Mouse (Mus musculus): ENCODE measurements around the gene Cyth2.

The Cyth2 gene

DNA sequence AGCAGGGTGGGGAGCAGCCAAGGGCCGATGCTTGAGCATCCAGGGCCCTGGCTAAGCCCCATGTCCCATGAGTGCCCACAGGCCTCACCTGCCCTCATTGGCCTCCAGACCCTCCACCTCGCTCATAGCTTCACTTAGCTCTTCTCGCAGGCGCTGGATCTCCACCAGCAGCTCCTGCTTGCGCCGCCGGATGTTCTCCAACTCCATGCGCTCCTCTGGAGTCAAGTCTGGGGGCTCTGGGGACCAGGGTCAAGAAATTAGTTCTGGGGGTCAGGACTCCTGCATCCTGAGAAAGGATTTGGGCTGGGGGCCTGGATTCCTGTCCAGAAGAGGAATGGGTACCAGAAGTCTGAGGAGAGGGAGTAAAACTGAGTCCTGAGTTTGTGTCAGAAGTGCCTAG is 1.5 kb downstream of the Cyth2 start:
- DNase-seq (ENCODE audit: low spot score): no peak

DNA sequence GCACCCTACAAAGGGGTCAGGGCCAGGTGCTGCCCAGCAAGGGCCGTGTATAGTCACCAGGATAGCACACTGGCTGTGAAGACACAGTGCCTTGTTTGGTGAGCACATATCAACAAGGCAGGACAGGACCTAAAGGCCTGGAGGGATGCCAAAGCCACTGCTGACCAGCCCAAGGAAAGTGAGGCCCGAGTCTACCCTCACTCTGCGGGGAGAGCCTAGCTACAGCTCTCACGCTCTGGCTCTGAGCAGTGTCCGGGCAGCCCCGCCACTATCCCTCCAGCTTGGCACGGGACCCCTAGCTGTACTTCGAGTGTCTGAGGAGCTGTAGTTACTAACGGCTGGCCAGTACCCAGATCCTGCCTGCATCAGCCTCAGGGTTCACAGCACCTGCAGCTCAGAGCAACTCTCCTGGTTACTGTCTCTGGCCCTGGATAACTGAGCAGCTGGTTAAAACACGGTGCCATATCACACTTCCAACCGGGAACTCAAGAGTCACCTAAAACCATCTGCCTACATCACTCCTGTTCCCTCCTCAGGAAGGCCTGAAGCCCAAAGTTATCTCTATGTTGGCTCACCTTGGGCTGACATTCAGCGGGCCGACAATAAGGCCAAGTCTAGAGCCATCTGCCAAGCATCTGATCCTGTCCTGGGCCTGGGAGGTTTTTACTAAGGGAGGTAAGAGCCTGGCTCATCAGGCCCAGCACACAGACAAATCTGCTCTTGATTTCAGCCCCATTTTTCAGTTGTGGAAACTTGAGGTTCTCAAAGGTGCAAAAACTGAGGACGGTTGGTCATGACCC is 4.9 kb downstream of the Cyth2 start:
- no peak for DNase-seq (ENCODE audit: low spot score)

DNA sequence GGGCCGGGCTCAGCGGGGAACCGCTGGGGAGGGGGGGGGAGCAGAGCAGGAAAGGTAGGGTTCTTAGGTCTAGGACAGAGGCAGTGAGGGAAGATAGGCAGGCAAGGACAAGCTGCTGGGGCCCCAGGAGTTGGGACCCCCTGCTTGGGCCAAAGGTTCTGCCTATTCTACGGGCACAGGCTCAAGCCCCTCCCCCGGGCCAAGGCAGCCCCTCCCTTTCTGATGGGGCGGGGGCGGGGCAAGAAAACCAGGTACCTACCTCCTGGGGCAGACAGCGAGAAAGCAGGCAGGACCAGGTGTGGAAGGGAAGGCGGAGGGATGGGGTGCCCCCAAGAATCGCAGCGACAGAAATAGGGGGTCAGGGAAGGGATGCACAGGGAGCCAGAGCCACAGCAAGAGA is 5.9 kb downstream of the Cyth2 start:
- no peak for DNase-seq (ENCODE audit: low spot score)

DNA sequence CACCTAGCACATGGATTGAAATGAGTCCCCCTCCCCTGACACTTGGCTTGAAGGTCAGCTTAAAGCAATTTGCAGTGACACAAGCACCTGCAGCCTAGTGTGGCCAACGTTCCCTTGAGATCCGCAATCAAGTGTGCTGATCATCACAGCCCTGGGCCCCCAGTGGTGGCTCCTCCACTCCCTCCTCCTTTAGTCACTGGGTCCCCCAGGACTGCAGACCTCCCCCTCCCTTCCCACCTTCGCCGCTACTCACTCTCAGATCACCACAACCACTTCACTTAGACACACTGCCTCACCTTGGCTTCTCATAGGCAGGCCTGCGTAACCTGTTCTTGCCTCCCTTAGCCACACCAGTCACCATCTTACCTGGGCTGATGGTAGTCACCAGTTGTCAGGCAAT is 8.4 kb downstream of the Cyth2 start:
- DNase-seq (ENCODE audit: low spot score): no peak

DNA sequence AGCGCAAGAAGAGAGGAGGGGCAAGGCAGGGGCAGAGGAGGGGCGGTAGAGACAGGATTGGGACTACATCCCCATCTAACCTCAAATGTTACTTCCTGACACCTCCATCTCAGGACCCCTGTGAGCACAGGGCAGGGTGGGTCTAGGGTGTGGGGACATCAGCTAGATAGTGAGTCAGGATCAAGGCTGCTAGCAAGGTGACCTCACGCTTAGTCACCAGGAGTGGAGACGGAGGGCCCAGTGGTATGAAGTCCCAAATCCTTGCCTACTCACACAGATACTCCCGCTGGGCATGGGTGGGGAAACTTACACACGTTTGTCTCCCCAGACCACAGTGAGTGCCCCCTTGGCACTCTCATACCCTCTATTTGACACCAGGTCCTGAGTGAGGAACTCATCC is 11.8 kb downstream of the Cyth2 start:
- no peak for DNase-seq (ENCODE audit: low spot score)

DNA sequence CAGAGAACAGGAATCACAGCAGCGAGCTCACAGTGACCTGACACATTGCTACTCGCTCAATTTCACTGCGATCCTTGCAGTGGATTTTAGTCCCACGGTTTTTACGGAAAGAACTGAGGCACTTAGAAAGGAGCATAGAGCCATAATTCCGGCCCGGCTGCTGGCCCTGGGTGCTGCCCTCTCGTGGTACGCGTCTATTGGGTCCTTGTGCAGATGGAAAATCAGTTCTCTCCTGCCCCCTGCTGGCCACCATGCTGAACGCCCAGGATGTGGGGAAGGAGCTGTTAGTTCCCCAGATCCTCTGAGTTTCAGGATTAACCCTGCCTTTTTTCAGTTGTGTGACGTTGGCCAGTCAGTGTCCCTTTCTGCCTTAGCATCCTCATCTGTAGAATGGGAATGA is 13.0 kb downstream of the Cyth2 start:
- DNase-seq (ENCODE audit: low spot score): peak; percentile 83

DNA sequence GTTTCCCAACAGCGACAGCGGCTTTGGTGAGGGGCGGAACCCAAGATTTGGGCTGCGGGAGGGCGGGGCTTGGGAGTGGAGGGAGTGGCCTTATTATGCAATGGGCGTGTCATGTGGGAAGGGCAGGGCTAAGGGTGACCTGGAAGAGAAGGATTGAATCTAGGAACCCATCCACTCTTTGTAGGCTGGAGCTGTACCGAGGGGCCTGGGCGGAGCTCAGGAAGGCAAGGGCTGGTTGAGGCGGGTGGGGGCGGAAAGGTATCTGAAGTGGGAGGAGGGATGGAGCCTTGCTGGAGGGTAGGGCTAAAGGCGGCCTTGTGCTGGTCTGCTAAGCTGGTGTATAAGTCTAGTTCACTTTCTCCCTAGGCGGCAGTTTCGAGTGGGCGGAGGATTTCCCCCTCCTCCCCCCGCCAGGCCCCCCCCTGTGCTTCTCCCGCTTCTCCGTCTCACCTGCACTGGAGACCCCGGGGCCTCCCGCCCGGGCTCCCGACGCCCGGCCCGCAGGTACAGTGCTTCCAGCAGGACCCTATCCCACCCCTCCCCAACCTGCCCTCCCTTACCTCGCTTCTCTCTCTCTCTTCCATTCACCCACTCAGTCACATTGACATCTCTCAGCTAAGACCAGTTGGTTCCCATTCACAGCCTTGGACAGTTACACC is 13.7 kb downstream of the Cyth2 start:
- DNase-seq (ENCODE audit: low spot score): peak; percentile 48

DNA sequence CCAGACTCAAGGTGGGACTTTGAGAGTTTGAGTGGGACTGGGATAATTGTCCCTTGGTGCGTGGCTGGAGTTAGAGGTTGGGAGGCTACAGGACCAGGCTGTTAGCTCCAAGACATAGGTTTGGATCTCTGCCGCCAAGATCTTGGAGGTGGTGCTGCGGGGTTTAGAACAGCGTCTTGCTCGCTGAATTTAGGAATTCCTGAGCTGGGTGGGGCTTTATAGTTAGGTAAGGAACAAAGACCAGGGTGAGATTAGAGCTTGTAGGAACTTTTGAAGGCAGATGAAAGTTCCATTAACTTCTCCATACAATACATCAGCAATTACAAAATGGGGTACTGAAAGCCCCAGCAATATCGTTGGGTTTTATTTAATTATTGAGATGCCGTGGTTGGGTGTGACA is 14.4 kb downstream of the Cyth2 start:
- no peak for DNase-seq (ENCODE audit: low spot score)

DNA sequence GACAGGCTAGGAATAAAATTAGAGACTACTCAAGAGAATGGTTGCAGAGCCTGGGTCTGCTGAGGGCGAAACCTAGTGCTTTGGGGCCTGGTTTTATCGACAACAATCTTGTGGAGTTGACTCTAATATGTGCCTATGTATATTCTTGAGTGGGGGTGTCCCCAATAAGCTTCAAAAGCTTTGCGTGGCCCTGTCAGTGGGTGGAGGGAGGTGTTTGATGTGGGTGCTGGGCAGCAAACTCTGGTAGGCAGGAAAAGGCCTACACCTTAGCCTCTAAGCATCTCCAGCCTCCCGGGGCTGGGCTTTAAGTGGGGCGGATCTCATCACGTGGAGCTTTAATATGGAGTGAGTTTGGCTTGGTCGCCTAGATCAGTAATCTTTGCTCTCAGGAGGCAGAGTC is 15.4 kb downstream of the Cyth2 start:
- DNase-seq (ENCODE audit: low spot score): no peak

DNA sequence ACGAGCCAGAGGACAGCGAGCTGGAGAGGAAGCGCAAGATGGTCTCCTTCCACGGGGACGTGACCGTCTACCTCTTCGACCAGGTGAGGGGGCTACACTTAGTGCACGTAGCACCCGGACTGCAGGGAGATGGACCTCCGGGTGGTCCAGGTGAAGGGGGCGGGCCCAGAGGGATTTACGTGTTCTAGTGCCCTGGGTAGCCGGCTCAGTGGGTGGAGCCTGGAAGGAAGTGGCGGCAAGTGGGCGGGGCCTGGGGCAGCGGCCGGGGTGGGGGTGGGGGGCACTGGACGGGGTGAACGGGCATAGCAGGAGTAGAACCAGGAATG is 15.9 kb downstream of the Cyth2 start:
- peak; percentile 56 for DNase-seq (ENCODE audit: low spot score)

DNA sequence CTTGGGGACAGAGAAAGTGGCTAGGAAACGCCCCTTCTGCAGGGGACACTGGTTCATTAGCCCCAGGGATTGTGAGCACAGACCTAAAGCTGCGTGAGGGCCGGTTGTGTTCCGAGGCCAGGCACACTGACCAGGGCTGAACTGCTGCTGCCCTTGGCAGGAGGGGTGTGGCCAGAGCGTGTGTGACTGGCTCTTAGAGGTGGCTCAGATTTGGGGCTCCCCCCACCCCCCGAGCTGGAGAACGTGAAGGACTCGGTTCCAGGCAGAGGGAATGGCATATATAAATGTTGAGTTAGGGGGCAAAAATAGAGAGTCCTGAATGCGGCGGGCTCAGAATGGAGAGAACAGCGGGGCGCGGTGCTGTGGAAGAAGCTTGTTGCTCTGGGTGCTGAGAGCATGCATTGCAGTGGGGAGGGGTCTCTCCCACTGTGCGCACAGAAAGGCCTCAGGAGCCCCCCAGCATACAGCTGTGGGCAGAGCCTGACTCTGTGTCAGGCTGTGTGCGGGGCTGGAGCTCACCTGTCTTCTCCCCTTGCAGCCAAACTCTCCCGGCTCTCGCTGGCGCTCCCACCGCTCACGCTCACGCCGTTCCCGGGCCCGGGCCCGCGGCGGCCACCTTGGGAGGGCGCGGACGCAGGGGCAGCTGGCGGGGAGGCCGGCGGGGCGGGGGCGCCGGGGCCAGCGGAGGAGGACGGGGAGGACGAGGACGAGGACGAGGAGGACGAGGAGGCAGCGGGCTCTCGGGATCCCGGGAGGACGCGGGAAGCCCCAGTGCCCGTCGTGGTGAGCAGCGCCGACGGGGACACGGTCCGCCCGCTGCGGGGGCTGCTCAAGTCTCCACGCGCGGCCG is 16.5 kb downstream of the Cyth2 start:
- no peak for DNase-seq (ENCODE audit: low spot score)

DNA sequence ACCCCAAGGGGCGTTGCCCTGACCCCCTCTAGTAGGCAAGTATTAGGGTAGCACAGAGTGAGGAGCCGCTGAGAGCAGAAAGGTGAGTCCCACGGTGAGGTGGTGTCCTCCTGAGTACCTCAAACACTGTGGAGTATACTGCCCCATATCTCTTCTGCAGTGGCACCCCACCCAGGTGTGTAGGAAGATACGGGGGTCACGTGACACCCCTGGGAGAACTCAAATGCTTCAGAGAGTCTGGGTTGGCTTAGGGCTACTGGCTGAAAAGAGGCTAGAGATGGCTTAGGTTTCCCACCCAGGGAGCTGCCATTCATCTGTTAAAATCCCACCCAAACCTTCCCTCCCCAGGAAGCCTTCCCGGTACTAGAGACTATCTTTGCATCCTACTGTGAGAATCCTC is 17.4 kb downstream of the Cyth2 start:
- DNase-seq (ENCODE audit: low spot score): no peak

DNA sequence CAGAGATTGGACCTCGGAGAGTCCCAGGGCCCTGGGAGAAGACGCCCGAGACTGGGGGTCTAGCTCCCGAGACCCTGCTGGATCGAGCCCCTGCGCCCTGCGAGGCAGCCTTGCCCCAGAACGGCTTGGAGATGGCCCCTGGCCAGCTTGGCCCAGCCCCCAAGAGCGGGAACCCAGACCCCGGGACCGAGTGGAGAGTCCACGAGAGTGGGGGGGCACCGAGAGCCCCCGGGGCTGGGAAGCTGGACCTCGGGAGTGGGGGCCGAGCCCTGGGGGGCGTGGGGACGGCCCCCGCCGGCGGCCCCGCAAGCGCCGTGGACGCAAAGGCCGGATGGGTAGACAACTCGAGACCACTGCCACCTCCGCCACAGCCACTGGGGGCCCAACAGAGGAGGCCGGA is 19.4 kb downstream of the Cyth2 start:
- no peak for DNase-seq (ENCODE audit: low spot score)

DNA sequence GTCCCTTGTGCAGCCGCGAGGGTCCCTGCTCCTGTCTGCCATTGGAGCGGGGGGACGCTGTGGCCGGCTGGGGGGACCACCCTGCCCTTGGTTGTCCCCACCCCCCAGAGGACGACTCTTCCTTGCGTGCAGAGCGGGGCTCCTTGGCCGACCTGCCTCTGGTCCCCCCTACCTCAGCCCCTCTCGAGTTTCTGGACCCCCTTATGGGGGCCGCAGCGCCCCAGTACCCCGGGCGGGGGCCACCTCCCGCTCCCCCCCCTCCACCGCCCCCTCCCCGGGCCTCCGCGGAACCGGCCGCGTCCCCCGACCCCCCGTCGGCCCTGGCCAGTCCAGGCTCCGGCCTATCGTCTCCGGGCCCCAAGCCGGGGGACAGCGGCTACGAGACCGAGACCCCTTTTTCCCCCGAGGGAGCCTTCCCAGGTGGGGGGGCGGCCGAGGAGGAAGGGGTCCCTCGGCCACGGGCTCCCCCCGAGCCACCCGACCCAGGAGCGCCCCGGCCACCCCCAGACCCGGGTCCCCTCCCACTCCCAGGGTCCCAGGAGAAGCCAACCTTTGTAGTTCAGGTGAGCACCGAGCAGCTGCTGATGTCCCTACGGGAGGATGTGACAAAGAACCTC is 20.3 kb downstream of the Cyth2 start:
- no peak for DNase-seq (ENCODE audit: low spot score)

DNA sequence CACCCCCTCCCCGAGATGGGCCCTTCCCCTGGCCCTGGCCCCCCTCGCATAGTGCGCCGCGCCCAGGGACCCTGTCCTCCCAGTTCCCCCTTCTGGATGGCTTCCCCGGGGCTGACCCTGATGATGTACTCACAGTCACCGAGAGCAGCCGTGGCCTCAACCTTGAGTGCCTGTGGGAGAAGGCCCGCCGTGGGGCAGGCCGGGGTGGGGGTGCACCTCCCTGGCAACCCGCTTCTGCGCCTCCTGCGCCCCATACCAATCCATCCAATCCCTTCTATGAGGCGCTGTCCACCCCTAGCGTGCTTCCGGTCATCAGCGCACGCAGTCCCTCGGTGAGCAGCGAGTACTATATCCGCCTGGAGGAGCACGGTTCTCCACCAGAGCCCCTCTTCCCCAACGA is 21.1 kb downstream of the Cyth2 start:
- DNase-seq (ENCODE audit: low spot score): no peak

DNA sequence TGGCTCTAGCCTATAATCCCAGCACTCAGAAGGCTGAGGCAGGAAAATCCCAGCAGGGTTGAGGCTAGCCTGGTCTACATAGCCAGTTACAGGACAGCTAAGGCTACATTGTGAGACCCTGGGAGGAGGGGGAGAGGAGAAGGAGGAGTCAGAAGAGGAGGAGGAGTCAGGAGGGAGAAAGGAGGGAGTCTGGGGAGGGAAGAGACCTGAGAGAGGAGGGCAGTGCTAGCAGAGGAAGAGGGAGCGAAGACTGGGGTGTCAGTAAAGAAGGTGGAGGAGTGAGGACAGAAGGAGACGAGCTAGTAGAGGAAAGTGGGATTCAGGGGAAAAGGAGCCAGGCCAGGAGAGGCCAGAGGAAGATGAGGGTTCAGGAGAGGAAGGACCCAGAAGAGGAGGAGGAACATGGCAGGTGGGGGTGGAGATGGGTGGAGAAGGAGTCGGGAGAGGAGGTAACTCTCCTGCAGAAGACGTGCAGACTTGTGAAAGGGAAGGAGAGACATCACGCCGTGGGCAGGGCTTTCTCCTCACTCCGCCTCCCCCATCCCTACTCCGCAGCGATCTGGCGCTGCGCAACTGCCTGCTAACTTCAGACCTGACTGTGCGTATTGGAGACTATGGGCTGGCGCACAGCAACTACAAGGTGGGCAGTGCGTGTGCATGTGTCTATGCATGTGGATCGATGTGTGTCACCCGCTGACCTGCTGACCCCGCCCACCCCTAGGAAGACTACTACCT is 22.5 kb downstream of the Cyth2 start:
- DNase-seq (ENCODE audit: low spot score): no peak

DNA sequence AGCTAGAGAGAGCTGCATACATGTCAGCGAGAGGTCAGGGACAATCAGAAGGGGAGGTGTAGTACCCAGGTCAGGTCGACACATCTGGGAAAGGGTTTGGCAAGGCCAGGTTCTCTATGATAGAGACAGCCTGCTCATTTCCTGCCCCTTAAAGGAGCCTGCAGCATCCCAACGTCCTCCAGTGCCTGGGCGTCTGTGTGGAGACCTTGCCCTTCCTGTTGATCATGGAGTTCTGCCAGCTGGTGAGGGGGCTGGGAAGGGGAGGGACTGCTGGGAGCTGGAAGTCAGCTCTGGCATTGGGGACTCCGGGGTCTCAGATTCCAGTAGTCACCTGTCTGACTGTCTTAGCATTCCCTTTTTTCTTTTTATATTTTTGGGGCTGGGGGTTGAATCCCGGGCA is 23.7 kb downstream of the Cyth2 start:
- no peak for DNase-seq (ENCODE audit: low spot score)

DNA sequence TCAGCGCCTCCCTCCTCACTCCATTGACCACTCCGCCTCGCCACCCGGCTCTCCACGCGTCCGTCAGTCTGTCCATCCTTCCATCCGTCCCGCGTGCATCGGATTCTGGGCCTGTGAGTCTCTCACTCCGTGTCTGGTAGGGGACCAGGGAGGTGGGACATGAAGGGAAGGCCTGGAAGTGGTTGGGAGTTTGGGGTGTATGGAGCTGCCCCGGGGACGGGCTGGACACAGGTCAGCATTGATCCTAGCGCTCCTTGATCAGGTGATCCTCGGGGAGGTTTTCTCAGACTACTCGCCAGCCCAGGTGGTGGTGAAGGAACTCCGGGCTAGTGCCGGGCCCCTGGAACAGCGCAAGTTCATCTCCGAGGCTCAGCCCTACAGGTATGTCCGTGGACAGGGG is 26.7 kb downstream of the Cyth2 start:
- no peak for DNase-seq (ENCODE audit: low spot score)

DNA sequence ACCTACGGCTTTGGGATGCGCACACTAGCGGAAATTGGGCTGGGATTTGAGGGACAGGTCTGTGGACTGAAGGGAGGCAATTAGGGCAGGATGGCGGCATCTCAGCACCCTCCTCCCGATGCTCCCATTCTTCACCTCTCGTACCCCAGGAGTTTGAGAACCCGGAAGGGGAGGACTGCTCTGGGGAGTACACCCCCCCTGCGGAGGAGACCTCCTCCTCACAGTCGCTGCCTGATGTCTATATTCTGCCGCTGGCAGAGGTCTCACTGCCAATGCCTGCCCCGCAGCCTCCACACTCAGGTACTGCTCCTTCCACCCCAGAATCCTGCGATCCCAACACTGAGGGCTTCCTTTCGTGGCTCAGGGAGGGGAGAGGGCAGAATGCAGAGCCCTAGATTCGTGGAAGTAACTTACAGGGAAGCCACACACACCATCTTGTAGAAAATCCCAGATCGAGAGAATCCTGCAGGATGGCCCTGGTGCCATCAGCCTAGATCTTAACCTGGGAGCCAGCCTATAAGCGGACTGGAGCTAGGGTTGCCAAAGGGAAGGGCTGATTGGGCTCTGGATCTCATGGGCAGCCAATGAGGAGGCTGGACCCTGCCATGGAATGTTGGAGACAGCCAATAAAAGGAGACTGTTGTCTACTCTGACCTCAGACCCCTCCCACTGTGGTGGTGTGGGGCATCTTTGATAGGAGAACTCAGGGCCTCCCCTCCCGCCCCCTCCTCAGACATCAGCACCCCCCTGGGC is 27.5 kb downstream of the Cyth2 start:
- peak; percentile 69 for DNase-seq (ENCODE audit: low spot score)

DNA sequence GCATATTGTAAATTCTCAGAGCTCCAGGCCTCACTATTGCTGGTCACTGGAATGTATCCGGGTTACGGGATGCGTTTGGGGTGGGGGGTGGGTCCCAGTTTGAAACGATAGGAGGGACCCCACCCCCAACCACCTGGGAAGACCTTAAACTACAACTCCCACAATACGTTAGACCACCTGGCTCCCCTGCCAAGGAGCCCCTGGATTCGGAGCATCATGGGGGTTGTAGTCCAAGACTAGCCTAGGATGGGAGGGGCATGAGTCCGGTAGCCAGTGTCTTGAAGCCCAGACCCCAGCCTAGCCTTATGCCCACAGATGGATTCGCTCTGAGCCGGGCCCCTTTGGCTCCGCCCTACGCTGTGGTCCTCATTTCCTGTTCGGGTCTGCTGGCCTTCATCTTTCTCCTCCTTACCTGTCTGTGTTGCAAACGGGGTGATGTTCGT is 28.2 kb downstream of the Cyth2 start:
- DNase-seq (ENCODE audit: low spot score): peak; percentile 79
